Mouse (Mus musculus): ENCODE data around the gene Orm1. TPM values are rescaled to one million over a fixed set of nuclear protein-coding genes. Genes with fewer than 3 reads are reported as not detected.
A peak's percentile ranks its signal among the peaks of the same experiment; 100 is the strongest.

Gene Orm1
- total RNA-seq, 2 experiments from 2014 or later: not detected

DNA sequence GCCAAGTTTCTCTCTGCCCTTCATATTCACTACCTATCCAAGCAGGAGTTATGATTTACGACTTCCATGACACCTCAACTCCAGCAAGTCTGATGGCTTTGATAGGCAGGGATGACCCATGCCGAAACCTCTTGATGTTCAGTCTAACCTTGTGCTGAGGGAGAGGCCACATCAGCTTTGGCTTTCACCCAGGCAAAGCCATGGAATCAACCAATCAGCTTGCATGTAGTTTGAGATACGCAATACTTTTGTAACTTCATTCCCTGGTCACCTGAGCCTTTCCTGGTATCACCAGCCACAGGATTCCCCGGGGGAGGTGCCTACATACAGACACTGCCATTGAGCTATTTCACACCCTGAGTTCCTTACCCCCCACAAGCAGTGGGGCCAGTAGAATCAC lies 2.3 kb downstream of the Orm1 start:
- DNase-seq (ENCODE audit: extremely low spot score in 1 of 2, low spot score in 2 of 2): peak in 1 of 2 experiments; percentile 6
- intact Hi-C loops (cut with DNase I): no loop called here

- intact Hi-C loops (cut with DNase I): no loop called here
- peak in 1 of 2 experiments; percentile 3 for DNase-seq (ENCODE audit: extremely low spot score in 1 of 2, low spot score in 2 of 2)
Observed at GRCm38 (mm10) chr4:63348524-63348923, 4.2 kb downstream of the Orm1 start.

DNA sequence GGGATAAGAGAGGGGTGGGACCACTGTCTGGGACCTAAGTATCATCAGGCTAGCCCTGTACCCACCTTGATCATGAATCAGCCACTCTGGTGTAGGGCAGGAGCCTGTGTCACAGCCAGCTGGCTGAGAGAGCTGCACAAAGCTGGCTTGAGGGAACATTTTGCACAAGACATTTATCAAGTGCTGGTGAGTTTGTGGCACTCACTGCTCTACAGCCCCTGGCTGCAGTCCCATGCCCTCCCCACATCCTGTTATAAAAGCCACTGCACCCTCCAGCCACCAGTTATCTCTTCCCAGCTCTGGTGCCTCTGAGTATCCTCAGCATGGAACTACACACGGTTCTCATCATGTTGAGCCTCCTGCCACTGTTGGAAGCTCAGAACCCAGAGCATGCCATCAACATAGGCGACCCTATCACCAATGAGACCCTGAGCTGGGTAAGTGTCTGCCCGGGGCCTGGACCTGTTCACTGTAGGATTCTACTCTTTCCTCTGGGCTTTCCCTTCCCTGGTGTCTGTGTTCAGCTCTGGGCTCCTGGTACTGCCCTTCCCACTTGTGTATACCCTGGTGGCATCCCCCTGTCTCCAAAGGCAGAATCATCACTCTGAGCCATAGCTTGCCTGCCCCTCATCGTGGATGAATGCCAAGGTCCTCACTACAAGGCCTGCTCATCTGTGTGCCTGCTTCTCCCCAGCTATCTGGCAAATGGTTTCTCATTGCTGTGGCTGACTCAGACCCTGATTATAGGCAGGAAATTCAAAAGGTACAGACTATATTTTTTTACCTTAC lies 11.7 kb downstream of the Orm1 start, which contains the start of gene Orm3:
TSS of gene Orm3 (plus strand) at position 286 of the 789 bp plus-strand sequence.
- intact Hi-C loops (cut with DNase I): no loop called here
- peak in 1 of 2 experiments; percentile 15 for DNase-seq (ENCODE audit: extremely low spot score in 1 of 2, low spot score in 2 of 2)

GRCm38 (mm10) chr4:63356981-63357570 lies 12.7 kb downstream of the Orm1 start:
- intact Hi-C loops (cut with DNase I): no loop called here
- DNase-seq (ENCODE audit: extremely low spot score in 1 of 2, low spot score in 2 of 2): peak in 1 of 2 experiments; percentile 13

DNA sequence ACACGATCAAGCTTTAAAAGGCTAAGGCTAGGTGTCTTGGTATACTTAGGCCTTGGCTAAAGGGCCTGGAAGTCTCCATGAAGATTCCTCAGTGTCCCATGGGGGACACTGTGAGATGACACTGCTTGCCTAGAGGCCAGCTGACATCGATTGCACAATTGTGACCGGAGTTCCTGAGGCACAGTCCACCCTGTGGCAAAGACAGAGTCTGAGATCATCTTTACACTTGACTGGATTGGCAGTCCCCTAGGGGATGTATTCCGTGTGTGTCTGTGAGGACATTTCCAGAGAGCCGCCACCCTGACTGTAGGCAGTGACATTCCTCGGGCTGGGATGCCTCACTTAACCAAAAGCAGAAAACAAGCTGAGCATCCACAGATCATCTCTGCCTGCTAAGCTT lies 15.5 kb downstream of the Orm1 start:
- intact Hi-C loops (cut with DNase I): no loop called here
- DNase-seq (ENCODE audit: extremely low spot score in 1 of 2, low spot score in 2 of 2): no peak

DNA sequence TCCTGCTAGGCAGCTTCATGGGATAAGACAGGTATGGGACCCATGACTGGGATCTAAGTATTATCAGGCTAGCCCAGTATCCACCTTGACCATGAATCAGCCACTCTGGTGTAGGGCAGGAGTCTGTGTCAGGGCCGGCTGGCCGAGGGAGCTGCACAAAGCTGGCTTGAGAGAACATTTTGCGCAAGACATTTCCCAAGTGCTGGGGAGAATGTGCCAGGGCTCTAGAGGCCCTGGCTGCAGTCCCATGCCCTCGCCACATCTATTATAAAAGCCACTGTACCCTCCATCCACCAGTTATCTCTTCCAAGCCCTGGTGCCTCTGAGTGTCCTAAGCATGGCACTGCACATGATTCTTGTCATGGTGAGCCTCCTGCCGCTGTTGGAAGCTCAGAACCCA lies 17.8 kb downstream of the Orm1 start, which contains the start of gene Orm2:
TSS of gene Orm2 (plus strand) at position 300 of the 400 bp plus-strand sequence.
- intact Hi-C loops (cut with DNase I): no loop called here
- DNase-seq (ENCODE audit: extremely low spot score in 1 of 2, low spot score in 2 of 2): no peak

DNA sequence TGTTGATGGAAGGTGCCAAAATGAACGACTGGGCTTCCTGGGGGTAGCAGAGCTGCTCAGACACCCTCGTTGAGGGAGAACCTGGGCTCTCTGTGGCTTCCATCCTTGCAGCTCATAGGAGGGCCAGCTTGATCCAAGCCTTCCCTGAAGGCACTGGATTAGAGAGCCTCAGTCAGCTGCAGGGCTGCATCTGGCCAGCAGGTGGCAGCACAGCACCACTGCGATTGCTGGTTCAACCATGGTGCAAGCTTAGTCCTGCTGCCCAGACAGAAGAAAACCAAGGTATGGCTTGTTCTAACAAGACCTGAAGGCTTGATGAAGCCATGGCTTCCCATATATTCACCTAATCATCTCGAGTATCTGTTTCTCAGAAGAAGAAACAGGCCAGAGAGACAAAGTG lies 24.2 kb downstream of the Orm1 start:
- intact Hi-C loops (cut with DNase I): loop anchor here (1.0 kb wide), 1 partner anchor 40 kb away; no protein-coding TSS in a partner anchor

GRCm38 (mm10) chr4:63370897-63371296 lies 26.5 kb downstream of the Orm1 start:
- no peak for DNase-seq (ENCODE audit: extremely low spot score in 1 of 2, low spot score in 2 of 2)
- intact Hi-C loops (cut with DNase I): no loop called here

More for the DNA sequence above, 24.2 kb downstream of the Orm1 start:
- DNase-seq (ENCODE audit: extremely low spot score in 1 of 2, low spot score in 2 of 2): peak; percentile 85 to 86

- DNase-seq (ENCODE audit: extremely low spot score in 1 of 2, low spot score in 2 of 2): no peak
- intact Hi-C loops (cut with DNase I): no loop called here
Observed at GRCm38 (mm10) chr4:63371890-63372289, 27.5 kb downstream of the Orm1 start.

GRCm38 (mm10) chr4:63373404-63373803 lies 29.0 kb downstream of the Orm1 start:
- intact Hi-C loops (cut with DNase I): no loop called here
- DNase-seq (ENCODE audit: extremely low spot score in 1 of 2, low spot score in 2 of 2): no peak

DNA sequence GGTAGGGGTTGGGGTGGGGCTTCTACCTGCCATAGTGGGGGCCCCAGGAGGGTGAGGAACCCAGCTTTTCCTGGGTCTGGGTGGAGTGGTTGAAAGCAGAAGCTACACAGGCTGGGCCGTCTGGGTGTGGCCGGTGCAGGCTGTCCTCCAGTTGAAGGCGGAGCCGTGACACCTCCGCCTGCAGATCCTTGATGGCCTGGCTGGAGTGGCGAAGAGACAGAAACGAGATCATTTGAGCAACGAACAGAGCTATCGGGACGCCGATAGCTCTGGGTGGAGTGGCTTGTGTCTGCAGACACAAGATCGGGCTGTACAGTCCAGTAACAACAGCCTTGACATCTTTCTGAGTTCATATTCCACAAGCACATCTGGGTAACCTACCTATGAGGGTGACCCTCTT lies 30.0 kb downstream of the Orm1 start:
- intact Hi-C loops (cut with DNase I): no loop called here
- no peak for DNase-seq (ENCODE audit: extremely low spot score in 1 of 2, low spot score in 2 of 2)

GRCm38 (mm10) chr4:63375367-63375766 lies 31.0 kb downstream of the Orm1 start:
- intact Hi-C loops (cut with DNase I): no loop called here
- peak in 1 of 2 experiments; percentile 41 for DNase-seq (ENCODE audit: extremely low spot score in 1 of 2, low spot score in 2 of 2)

DNA sequence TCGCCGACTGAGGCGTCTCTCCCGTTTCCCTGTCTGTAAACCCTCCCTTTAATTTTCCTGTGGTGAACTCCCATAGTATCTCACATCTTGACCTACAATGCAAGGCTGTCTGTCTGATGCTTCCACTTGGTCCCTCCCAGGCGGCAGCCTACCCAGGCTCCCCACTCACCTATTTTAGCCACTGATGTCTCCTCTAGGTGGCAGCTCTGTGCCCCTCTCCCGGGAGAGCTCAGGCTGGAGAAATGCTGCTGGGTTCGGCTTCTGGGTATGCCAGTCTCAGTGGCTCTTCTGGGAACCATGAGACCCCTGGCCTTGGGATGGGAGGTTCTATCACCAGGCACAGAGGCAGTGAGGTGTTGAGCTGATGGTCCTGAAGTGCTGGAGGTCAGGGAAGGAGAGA lies 33.1 kb downstream of the Orm1 start:
- intact Hi-C loops (cut with DNase I): no loop called here
- no peak for DNase-seq (ENCODE audit: extremely low spot score in 1 of 2, low spot score in 2 of 2)

GRCm38 (mm10) chr4:63382676-63383369 lies 38.5 kb downstream of the Orm1 start:
- intact Hi-C loops (cut with DNase I): no loop called here
- no peak for DNase-seq (ENCODE audit: extremely low spot score in 1 of 2, low spot score in 2 of 2)

DNA sequence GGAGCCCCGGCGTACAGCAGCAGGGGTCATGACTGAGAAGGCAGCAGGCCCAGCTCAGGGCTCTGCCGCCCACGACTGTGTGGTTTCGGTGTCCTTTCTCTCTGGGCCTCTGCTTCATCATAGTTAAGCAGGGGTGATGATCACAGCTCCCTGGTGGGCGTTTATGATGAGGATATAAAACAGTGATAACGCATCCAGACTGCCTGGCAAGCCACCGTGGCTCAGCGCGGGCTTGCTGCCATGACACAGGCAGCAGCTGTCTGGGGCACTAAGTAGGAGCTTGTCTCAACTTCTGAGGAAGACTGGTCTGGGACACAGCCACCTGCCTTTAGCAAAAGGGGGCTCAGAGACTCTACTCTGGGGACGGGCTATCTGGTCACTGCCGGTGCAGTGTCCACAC lies 39.1 kb downstream of the Orm1 start:
- no peak for DNase-seq (ENCODE audit: extremely low spot score in 1 of 2, low spot score in 2 of 2)
- intact Hi-C loops (cut with DNase I): no loop called here

DNA sequence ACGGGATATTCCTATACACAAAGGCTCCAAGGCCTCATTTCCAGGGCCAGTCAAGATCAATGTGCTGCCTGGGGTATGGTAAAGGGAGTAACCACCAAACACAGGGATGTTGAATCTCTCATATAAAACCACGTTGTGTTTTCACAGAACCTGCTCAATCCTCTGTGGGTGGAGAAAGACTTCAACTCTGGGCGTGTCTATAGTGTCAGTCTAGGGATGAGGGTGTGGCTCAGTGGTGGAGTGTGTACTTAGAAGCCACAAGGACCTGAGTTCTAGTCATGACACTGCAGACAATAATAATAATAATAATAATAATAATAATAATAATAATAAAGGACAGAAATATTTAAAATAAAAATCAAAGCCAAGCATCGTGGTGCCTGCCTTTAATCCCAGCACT lies 39.9 kb downstream of the Orm1 start:
- no peak for DNase-seq (ENCODE audit: extremely low spot score in 1 of 2, low spot score in 2 of 2)
- intact Hi-C loops (cut with DNase I): no loop called here

DNA sequence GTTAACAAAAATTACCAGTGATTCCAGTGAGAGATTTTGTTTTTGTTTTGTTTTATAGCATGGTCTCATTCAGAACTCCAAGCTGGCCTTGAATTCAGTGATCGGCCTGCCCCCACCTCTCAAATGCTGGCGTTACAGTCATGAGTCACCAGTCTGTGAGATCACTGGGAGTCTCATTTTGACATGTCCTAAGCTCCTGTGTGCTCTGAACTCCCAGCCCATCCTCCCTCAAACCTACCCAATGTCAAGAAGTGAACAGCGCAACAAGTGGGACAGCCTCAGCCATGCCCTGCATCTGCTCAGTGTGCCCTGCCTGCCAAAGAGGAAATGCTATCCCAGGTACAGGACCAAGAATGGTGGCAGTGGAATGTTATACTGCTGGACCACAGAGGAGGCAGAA lies 40.9 kb downstream of the Orm1 start:
- intact Hi-C loops (cut with DNase I): no loop called here
- no peak for DNase-seq (ENCODE audit: extremely low spot score in 1 of 2, low spot score in 2 of 2)

- intact Hi-C loops (cut with DNase I): no loop called here
- DNase-seq (ENCODE audit: extremely low spot score in 1 of 2, low spot score in 2 of 2): no peak
Observed at GRCm38 (mm10) chr4:63385784-63386183, 41.4 kb downstream of the Orm1 start.

GRCm38 (mm10) chr4:63388029-63388428 lies 43.7 kb downstream of the Orm1 start:
- DNase-seq (ENCODE audit: extremely low spot score in 1 of 2, low spot score in 2 of 2): no peak
- intact Hi-C loops (cut with DNase I): no loop called here
